Mouse (Mus musculus): ENCODE data around the gene Tspan14.

DNA sequence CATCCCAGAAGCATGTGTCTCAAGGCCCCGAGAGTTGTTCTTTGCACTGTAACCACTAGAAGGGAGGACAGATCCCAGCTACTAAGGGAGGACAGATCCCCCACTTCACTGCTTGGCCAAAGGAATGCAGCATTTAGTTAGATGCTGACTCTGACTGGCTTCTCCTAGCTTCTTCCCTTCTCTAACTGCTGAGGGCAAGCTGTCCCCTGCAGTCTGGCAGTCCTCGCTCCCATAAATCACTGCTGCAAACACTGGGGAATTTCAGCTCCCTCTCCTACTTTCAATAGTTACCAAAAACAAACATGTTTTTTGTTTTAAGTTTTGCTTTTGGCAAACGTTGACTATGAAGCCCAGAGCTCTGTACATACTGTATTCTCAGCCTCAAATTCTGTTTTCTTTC is 96.0 kb downstream of the Tspan14 start:
- TF ChIP-seq CTCF (IDR thresholded peaks at IDR 0.05) (no peak), EP300 (IDR thresholded peaks at IDR 0.05) (no peak)
